Mouse (Mus musculus) thymus, postnatal 0 days (tissue): Measurements from ENCODE around the gene Rpl28. TPM values are rescaled to one million over a fixed set of nuclear protein-coding genes. Genes with fewer than 3 reads are reported as not detected.

Source experiments
- DNase-seq: peaks from one replicate; pipeline ENCODE4 v3.0.0-alpha.2; 2015; ENCODE audit warnings: low spot score
- polyA plus RNA-seq: library from polyadenylated mRNA; unstranded; fragments of >200 nt; fragmentation: Nextera tagmentation; extraction: Ambion mirVana; gene quantifications from 2 replicates; pipeline ENCODE4 v1.2.1, GENCODE M21; 2015

The Rpl28 gene
- polyA plus RNA-seq = 546 and 590 TPM in 2 replicates

DNA sequence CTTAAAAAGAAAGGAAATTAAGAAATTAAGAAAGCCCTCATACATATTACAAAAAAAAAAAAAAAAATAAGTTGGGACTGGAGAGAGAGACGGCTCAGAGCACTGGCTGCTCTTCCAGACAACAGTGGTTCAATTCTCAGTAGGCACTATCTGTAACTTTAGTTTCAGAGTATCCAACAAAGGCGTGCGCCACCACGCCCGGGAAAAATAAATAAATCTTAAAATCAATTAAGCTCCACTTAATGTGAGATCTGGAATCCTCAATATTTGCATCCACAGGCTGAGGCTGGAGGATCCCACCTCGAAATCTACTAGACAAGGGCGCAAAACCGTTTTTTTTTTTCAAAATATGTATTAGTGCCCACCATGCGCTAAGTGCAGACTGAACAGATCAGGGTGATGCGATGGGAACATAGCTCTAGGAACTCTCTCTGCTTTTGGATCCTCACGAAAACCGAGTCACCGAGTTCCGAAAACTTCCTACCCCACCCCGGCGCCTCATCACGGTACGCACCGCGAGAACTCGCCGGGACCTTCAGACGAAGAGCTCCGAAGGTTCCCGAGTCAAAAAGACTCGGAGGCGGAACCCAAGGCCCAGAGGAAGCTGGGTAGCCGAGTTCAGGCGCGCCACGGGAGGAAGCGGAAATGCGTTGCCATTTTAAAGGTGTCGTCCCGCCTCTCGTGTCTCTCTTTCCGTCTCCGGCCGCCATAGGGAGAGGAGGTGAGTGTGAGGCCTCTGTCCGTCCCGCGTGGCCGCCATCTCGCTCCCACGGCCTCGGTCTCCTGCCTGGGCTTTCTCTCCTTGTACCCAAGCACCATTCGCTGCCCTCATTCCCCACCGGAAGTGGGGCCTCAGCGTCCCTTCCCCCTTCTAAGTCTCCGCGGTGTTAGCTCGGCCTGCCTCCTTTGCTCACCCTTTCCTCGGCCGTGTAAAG, at the start of gene Rpl28:
Rpl28 (plus strand) TSS at position 597 of the 935 bp plus-strand sequence.
- DNase-seq = peak; percentile 98

DNA sequence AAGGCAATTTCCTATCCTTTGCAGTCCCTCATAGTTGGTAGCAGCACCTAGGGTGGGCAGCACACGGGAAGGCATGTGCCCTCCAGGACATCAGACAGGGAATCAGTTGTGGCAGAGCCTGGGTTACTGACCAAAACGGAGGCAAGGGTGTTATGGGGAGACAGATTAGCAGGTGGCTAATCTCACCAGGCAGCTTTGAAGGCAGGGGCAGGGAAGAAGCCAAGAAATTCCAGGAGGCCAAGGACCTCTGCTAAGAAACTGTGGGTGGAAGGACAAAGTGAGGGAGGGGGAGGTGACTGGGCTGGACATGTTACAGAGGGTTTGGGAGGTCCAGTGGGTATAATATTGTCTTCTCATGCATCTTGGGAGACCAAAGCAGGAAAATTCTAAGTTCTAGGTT, 49.3 kb upstream of the Rpl28 start:
- DNase-seq = no peak

- no peak for DNase-seq
These were observed 47.8 kb upstream of the Rpl28 start for GRCm38 (mm10) chr7:4744886-4745285.

DNA sequence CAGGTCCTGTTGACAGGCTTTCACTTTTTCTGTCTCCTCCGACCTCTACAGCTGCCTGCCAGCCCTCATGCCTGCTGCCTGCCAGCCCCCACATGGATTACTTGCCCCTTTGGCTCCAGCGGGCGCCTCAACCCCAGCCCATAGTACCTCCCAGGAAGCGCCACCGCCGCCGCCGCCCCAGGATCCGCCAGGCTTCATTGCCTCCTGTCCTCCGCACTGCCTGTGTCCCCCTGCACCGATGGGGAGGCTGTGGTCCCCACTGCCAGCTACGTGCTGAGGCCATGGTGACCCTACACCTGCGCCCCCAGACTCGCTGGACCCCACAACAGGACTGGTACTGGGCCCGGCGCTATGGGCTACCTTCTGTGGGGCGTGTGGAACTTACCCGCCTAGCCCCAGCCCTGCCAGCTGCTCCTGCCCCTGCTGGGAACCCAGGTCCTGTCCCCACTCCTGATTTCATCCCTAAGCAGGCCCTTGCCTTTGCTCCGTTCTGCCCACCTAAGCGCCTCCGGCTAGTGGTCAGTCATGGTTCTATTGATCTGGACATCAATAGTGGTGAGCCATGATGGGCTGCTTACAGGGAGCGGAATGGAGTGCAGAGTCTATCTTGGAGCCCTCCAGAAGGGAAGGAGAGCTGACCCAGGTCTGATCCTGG, 46.2 kb upstream of the Rpl28 start:
- DNase-seq = no peak

DNA sequence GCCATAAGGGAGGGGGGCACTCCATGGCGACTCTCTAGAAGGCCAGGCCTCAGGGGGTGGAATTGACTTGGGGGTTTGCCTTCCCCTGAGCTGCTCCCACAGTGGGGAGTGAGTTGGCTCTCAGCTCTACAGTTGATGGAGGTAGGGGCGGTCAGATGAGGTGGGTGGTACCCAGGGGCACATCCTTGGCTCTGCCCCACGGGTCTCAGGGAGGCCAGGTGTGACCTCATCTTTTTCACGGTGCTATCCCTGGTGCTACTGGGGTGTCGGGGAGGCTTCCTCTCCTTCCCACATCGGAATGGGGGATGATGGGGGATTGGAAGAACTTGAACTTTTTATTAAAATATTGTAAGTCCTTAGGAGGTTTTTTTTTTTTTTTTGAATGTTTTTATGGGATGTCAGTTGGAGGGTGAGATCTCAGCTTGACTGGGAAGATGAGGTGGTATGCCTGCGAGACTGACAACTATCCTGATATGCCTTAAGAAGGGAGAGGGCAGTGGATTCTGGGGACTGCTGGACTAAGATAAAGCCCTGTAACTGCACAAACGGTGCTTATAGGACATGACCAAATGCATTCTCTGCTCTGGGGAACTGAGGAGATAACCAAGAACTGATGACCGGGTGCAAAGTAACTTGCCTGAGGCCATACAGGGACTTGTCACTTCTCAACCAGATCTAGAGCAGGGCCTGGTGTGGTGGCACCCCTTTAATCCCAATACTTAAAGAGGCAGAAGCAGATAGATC, 45.3 kb upstream of the Rpl28 start:
- no peak for DNase-seq

DNA sequence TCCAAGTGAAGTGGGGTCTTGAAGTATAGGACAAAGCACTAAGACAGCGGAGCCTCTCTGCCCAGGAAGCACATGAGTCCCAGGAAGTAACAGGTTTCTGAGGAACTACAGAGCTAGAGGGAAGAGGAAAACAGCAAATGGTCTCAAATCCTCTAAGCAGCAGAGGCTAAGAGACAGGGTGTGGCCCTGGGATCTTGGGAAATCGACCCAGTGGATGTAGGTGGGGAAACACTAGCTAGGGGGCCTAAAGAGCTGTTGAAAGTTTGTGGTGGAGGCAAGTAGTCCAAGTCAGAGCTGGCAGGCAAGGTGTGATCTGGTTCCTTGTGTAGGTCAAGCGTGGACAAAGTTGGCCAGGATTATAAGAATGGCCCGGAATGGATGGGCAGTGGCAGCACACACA, 44.4 kb upstream of the Rpl28 start:
- DNase-seq = no peak

DNA sequence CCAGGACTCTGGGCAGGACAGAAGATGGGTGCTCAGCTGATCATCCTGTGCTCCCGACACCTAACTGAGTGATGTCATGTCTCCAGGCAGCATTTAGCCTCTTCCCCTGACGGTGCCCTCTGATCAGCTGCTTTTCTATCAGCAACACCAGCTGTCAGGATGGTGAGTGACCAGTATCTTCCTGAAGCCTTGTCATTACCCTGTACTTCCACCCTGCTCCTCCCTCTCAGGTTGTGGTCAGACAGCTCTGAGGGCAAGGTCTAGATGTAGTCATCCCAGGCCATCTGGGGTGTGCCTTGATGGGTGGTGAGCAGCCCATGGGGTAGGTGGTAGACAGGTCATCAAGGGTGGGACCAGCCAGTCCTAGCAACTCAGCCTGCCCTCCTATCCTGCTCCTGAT, 43.5 kb upstream of the Rpl28 start:
- DNase-seq = no peak

DNA sequence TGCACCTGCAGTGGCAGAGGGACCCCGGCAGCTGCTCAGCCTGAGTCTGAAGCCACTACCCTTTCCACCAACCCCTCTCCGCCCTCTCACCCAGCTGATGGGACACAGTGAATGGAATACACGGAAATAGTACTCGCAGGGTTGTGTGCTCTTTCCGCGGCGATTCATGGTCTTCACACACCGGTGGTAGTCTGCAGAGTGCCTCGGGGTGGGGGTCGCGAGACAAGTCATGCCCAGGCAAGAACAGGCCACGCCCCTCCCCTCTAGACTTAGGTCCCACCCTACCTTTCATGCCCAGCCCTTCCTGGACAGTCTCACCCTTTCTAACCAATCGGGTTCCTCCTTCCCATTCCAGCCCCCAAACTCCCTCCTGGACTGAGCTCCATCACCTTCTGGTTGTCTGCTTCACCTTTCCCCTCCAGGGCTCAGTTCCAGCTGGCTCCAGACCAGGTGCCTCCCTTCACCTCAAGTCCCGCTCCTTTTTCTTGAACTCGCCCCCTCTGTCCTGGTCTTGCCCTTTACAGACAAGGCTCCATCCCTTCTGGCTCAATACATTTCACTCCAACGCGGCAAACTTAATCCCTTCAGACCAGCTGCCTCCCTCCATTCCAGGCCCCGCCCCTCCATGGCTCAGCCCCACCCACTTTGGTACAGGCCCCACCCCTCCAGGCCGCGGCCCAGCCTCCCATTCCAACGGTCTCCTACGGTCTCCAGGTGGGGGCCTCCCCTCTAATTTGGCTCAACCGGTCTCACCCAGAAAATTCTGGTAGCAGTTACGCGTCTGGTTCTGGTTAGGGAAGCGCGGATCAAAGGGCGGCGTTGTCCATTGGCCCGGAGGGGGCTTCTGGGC, 40.5 kb upstream of the Rpl28 start:
- peak; percentile 30 for DNase-seq

DNA sequence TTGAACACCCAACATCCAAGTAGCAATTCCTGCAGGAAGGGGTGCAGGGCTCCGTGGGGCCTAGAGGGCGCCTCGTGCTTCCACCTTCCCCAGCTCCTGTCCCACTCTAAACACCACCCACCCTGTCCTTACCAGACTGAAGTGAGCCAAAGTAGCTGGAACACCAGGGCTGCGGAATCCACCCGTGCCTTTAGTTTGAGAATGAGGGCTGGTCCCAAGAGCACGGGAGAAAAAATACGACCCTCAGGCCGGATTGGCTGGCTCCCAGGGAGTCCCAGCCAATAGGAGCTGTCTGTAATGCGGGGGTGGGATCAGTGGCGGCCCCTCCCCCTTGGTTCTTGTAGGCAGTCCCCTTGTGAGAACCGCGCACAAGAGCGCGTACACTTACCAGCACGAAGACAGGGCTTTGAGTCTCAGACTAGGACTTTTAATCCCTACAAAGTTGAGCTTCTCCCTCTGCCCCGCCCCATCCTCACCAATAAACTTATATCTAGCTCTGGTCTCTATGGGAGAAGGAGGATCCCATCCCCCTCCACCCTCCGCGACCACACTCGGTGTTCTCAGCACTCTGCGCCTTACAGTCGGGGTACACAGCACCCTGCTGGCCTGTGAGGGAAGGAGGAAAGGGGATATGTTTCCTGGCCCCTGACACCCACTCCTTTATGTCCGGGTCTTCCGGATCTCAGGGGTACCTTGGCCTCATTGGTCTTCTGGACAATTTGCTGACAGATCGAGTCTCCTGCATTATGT, 39.7 kb upstream of the Rpl28 start, which contains the start of gene Cox6b2:
Cox6b2 (minus strand) TSS at position 274 of the 750 bp plus-strand sequence.
- DNase-seq = peak; percentile 92

GRCm38 (mm10) chr7:4759670-4760069, 33.0 kb upstream of the Rpl28 start:
- DNase-seq = no peak

DNA sequence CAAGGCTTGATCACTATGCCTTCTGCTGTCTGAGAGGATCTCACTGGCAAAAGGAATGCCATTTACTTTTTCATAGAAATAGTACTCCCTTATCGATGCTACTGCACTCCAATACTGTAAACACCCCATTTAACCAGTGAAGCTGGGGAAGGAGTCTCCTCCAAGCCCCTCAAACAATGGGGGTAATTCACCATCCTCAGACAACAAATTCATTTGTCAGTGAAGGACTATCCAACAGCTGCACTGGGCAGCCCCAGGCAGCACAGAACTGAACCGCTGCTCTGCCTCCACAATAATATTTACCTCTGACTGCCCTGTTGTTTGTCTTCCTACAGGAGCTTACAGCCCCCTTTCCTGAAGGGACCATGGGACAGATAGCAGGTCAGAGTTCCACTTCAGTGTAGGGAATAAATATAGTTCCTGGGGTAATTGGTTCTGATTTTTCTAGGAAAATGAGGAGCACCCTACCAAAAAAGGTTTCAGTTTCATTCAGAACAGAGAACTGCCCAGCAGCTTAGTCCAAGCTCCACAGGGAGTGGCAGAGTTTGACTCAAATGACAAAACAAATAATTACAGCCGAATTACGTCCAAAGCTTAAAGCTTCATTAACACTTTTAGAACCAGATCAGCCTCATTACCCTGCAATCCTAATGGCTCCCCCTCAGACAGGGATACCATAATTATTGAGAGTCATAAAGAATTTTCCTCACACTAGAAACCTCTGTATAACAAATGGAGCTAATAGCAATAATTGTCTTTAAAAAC, 27.5 kb upstream of the Rpl28 start:
- no peak for DNase-seq

- DNase-seq = no peak
These were observed 21.5 kb upstream of the Rpl28 start, which contains the start of gene Fam71e2 for GRCm38 (mm10) chr7:4771202-4771601. Gene Fam71e2, minus strand, starts transcription at chr7:4771302.

GRCm38 (mm10) chr7:4776131-4776530, 16.5 kb upstream of the Rpl28 start:
- DNase-seq = no peak

- peak; percentile 17 for DNase-seq
These were observed 15.5 kb upstream of the Rpl28 start for GRCm38 (mm10) chr7:4776861-4777830.

- no peak for DNase-seq
These were observed 14.6 kb upstream of the Rpl28 start for GRCm38 (mm10) chr7:4777851-4778637.

GRCm38 (mm10) chr7:4779921-4780320, 12.8 kb upstream of the Rpl28 start:
- peak; percentile 15 for DNase-seq

DNA sequence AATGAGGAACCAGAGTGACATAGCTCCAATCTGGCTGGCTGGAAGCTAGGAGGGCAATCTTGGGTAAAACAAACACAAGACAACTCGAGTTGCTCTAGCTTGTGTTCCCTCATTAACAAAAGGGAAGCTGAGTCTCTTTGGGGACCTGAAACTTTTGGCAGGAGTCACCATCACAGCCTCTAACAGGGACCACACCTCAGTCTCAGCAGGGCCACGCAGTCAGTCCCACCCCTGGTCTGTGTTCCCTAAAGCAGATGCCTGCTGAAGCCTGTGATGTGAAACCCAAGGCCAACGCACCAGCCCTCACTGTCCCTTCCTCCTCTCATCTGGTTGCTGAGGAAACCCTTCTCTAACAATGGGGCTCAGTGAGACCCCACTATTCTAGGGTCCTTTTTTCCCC, 10.5 kb upstream of the Rpl28 start:
- no peak for DNase-seq
